Mouse (Mus musculus) C2C12 (cell line): ENCODE results near the gene Wwox.

ENCODE experiments used
- CEBPB ChIP-seq: IDR thresholded peaks from one replicate; pipeline ENCODE4 v1.6.1; 2011; ENCODE audit warnings: low read depth, mild to moderate bottlenecking, control low read depth, moderate library complexity
- CTCF ChIP-seq: IDR thresholded peaks from one replicate; pipeline ENCODE4 v1.5.1; 2011; ENCODE audit not compliant: control insufficient read depth, insufficient read depth, insufficient read length
- MYOD1 ChIP-seq: IDR thresholded peaks from one replicate; pipeline ENCODE4 v1.6.1; 2011; ENCODE audit warnings: low read depth; ENCODE audit not compliant: control insufficient read depth, insufficient read length
- USF1 ChIP-seq: IDR thresholded peaks from one replicate; pipeline ENCODE4 v1.6.1; 2011; ENCODE audit warnings: low read depth, mild to moderate bottlenecking, control low read depth, moderate library complexity

- TF ChIP-seq MYOD1 (no peak), CTCF (no peak), CEBPB (no peak), USF1 (no peak)
These were observed 339.5 kb downstream of the Wwox start for GRCm38 (mm10) chr8:114779002-114779401.
